Mouse (Mus musculus) thymus, adult 2 months (tissue): ENCODE measurements at regions not wholly inside any gene's neighbourhood (a gene's known extent, or its start where the extent isn't known, plus 50 kb on each side); places are given as distances from the start of the nearest gene placed in this dataset.

ENCODE experiments used
- CTCF ChIP-seq: fragments of 200-500 bp; IDR thresholded peaks from 2 replicates; pipeline ENCODE4 v1.5.1; 2012; ENCODE audit warnings: mild to moderate bottlenecking, control low read depth, low read length, moderate library complexity, borderline replicate concordance; ENCODE audit not compliant: control insufficient read depth, poor library complexity, insufficient read depth; ENCODE audit errors: extremely low read depth
- POLR2A ChIP-seq: fragments of 200-500 bp; IDR thresholded peaks from 2 replicates; pipeline ENCODE4 v1.6.1; 2012; ENCODE audit warnings: mild to moderate bottlenecking, low read length, control low read depth, moderate library complexity; ENCODE audit not compliant: control insufficient read depth, poor library complexity, insufficient read depth; ENCODE audit errors: extremely low read depth

DNA sequence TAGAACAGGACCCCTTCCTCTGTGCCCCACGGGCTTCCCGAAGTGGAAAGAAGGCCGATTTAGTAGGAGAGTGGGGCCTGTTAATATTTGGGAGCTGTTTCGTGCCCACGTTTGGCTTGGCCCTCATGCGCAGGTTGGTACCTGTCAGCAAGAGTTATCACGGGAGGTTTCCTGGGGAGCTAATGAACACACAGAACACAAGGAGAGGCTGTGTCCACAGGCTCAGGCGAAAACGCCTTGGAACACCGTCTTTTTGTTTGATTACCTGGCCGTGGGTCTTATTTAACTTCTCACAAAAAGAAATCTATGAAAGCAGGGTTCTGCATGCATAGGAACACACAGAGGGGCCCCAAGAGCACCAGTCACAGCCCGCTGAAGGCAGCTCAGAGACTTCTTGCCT is 175.8 kb downstream of the Thbs2 start:
- TF ChIP-seq POLR2A, result no peak
- TF ChIP-seq CTCF, result no peak
